Mouse (Mus musculus) liver, embryonic 14.5 days (tissue): ENCODE data around the gene Tatdn3. TPM values are rescaled to one million over a fixed set of nuclear protein-coding genes. Genes with fewer than 3 reads are reported as not detected.

ENCODE experiments used
- ATAC-seq: fragments of 200-750 bp; cut with Nextera tagmentation; 2 replicates; pipeline ENCODE4 v1.8.0; 2017; ENCODE audit warnings: moderate number of reproducible peaks, mild to moderate bottlenecking, moderate library complexity; ENCODE audit not compliant: insufficient read depth
- DNase-seq, 3 experiments: peaks; one replicate each; pipeline ENCODE4 v3.0.0-alpha.2; 2012 to 2013; ENCODE audit warnings: low read depth in 3 of 3, low spot score in 3 of 3
- H3K27ac ChIP-seq: fragments of 300-500 bp; sonication (generic); 2 replicates; pipeline ENCODE4 v1.5.1; 2014; ENCODE audit warnings: moderate library complexity, mild to moderate bottlenecking, control low read depth, inconsistent platforms
- H3K27me3 ChIP-seq: fragments of 300-500 bp; sonication (generic); 2 replicates; pipeline ENCODE4 v1.6.1; 2014; ENCODE audit warnings: mild to moderate bottlenecking, low read length, moderate library complexity; ENCODE audit not compliant: control insufficient read depth, insufficient read depth
- H3K36me3 ChIP-seq: fragments of 300-500 bp; sonication (generic); replicated peaks from 2 replicates; pipeline ENCODE4 v1.6.1; 2014; ENCODE audit warnings: low read depth; ENCODE audit not compliant: control insufficient read depth, insufficient read depth
- H3K4me1 ChIP-seq, 2 experiments: fragments of 200-500 bp in 1 of 2; fragments of 300-500 bp in 1 of 2; sonication (generic) in 1 of 2; replicated peaks; 2 replicates each; pipeline ENCODE4 v1.6.1; 2012 to 2014; ENCODE audit warnings: antibody characterized with exemption in 1 of 2, inconsistent platforms in 1 of 2, low read length in 1 of 2; ENCODE audit not compliant: control insufficient read depth in 2 of 2, insufficient read depth in 2 of 2
- H3K4me2 ChIP-seq: fragments of 300-500 bp; sonication (generic); 2 replicates; pipeline ENCODE4 v1.6.1; 2014; ENCODE audit warnings: low read depth, mild to moderate bottlenecking, control low read depth, moderate library complexity
- H3K4me3 ChIP-seq, 2 experiments: fragments of 200-500 bp in 1 of 2; fragments of 300-500 bp in 1 of 2; sonication (generic) in 1 of 2; 2 replicates each; pipeline ENCODE4 v1.5.1; 2012 to 2014; ENCODE audit warnings: low read depth in 2 of 2, low read length in 2 of 2, mild to moderate bottlenecking in 2 of 2, control low read depth in 1 of 2, inconsistent platforms in 1 of 2, moderate library complexity in 1 of 2; ENCODE audit not compliant: insufficient read depth in 1 of 2
- H3K9ac ChIP-seq: fragments of 300-500 bp; sonication (generic); replicated peaks from 2 replicates; pipeline ENCODE4 v1.6.1; 2014; ENCODE audit warnings: mild to moderate bottlenecking, control low read depth, moderate library complexity
- H3K9me3 ChIP-seq: fragments of 300-500 bp; sonication (generic); 2 replicates; pipeline ENCODE4 v1.6.1; 2016; ENCODE audit warnings: low read length, mixed read lengths; ENCODE audit not compliant: control insufficient read depth
- CTCF ChIP-seq: IDR thresholded peaks from 2 replicates; pipeline ENCODE4 v1.5.1; 2016; ENCODE audit warnings: antibody characterized with exemption, low read depth, control low read depth
- EP300 ChIP-seq: IDR thresholded peaks from 2 replicates; pipeline ENCODE4 v1.6.1; 2016; ENCODE audit warnings: antibody characterized with exemption, low read depth
- WGBS: fragments of 180-500 bp; shearing (Covaris S2); extraction: QIAGEN DNeasy Blood & Tissue Kit; methylation state at CpG from one replicate; pipeline ENCODE4 v1.1.7; 2014; ENCODE audit not compliant: insufficient replicate concordance; 5-methylcytosine and 5-hydroxymethylcytosine counted together
- polyA plus RNA-seq, 2 experiments: library from polyadenylated mRNA; depleted of rRNA in 1 of 2; stranded (reverse) in 1 of 2; unstranded in 1 of 2; fragments of >200 nt; fragmentation: Nextera tagmentation in 1 of 2; extraction: Ambion mirVana in 1 of 2; gene quantifications; 2 replicates each; pipeline versions ENCODE4 v1.2.1 to v1.2.3; 2012 to 2014

Gene Tatdn3
- polyA plus RNA-seq, 2 experiments = 6.5 to 8.5 TPM

- Histone ChIP-seq H3K27ac (no peak overlapping the region), H3K4me1 (peaks cover 0 to 7% of the 10 kb centered on the region in 2 experiments; a peak in 2 of 4 replicates), H3K9ac (no peak overlapping the region), H3K27me3 (no peaks in the 10 kb centered on the region), H3K4me2 (no peak overlapping the region), H3K9me3 (no peaks in the 10 kb centered on the region), H3K4me3 (no peak overlapping the region), H3K36me3 (peaks cover 10% of the 10 kb centered on the region)
- WGBS = 26% methylated on average over 5 of the region's 5 CpGs
- ATAC-seq = no peak
- DNase-seq = no peak
- no peak for TF ChIP-seq EP300
- TF ChIP-seq CTCF = no peak
These were observed 25.2 kb upstream of the Tatdn3 start for GRCm38 (mm10) chr1:191087955-191088354.

DNA sequence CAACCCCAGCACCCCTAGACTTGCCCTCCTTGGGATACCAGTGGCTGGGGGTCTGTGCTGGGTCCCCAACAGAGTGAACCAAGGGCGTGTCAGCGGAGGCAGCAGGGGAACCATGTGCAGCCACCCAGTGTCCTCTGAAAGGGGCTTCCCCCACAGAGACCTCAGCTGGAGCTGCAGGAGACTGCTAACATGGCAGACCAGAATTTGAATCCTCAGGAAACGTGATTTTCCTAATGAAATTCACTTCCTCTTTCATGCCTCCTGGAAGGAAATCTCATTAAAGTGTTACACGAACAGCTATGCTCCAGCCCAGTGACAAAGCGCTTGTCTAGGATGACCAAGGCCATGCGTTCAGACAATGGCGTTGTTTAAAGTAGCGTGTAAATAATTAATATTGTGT lies 24.2 kb upstream of the Tatdn3 start:
- 75% methylated on average over 8 of the region's 8 CpGs for WGBS
- TF ChIP-seq EP300 (no peak), CTCF (no peak)
- DNase-seq = no peak

DNA sequence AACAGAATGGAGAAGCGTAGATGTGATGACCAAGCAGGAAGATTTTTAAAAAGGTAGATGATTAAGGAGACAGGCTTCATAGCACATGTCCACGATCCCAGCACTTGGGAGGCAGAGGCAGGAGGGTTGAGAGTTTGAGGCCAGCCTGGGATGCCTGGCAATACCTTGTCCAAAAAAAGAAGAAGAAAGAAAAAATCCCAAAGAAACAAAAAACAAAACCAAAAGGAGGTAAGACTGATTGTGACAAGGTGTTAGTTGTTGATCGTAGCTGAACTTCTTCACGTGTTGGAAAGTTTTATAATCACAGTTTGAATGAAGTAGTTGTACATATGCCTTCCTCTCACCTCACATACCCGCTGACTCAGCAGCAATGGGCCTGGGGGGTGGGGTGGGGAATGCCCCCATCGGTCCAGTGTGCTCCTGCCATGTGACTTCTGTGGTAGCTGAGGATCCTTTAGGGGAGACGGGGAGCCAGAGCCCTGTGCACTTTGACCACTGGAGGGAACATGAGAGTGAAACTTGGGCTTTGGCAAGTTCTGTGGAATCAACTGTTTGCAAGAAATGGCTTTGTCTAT lies 23.7 kb upstream of the Tatdn3 start:
- Histone ChIP-seq H3K9me3 (no peaks in the 10 kb centered on the region), H3K36me3 (peaks cover 23% of the 10 kb centered on the region), H3K27ac (no peak overlapping the region), H3K9ac (no peak overlapping the region), H3K4me3 (no peak overlapping the region), H3K4me1 (peaks cover 0 to 7% of the 10 kb centered on the region in 2 experiments; a peak in 2 of 4 replicates), H3K4me2 (no peak overlapping the region), H3K27me3 (no peaks in the 10 kb centered on the region)
- TF ChIP-seq EP300 (no peak), CTCF (no peak)
- 68% methylated on average over 7 of the region's 7 CpGs for WGBS
- no peak for DNase-seq
- ATAC-seq = no peak

More for the DNA sequence above, 24.2 kb upstream of the Tatdn3 start:
- Histone ChIP-seq H3K4me1 (peaks cover 0 to 7% of the 10 kb centered on the region in 2 experiments; a peak in 2 of 4 replicates), H3K9me3 (no peaks in the 10 kb centered on the region), H3K4me2 (no peak overlapping the region), H3K9ac (no peak overlapping the region), H3K4me3 (no peak overlapping the region), H3K27me3 (no peaks in the 10 kb centered on the region), H3K36me3 (peaks cover 18% of the 10 kb centered on the region), H3K27ac (no peak overlapping the region)
- no peak for ATAC-seq

- TF ChIP-seq CTCF (no peak), EP300 (no peak)
- H3K27ac ChIP-seq = no peak overlapping the region
- H3K4me1 ChIP-seq = peaks cover 0 to 7% of the 10 kb centered on the region in 2 experiments; a peak in 2 of 4 replicates
These were observed 22.9 kb upstream of the Tatdn3 start for GRCm38 (mm10) chr1:191085597-191085996.

DNA sequence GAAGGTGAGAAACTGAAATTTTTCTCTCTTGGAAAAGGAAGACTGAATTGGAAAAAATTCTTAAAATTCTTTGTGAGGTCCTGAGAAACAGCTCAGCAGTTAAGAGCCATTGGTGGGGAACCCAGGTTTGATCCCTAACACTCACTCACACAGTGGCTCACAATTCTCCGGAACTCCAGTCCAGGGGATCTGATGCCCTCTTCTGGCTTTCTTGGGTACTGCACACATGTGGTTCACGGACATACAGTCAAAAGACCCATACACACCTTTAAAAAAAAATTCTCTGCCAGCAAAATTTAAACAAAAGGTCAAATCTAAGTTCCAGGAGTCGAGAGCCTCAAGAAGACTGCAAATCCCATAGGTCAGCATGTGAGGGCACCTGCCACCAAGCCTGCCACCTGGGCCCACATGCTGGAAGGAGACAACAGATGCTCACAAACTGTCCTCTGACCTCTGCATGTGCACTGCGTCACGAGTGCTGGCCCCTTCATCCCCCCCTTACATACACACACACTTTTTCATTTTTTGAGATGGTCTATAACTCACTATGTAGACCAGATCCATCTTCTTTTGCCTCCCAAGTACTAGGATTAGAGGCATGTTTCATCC lies 22.3 kb upstream of the Tatdn3 start:
- no peak overlapping the region for H3K4me2 ChIP-seq
- no peaks in the 10 kb centered on the region for H3K9me3 ChIP-seq
- H3K4me3 ChIP-seq = no peak overlapping the region
- no peaks in the 10 kb centered on the region for H3K27me3 ChIP-seq
- H3K27ac ChIP-seq = no peak overlapping the region
- no peak overlapping the region for H3K9ac ChIP-seq
- H3K4me1 ChIP-seq = peaks cover 0 to 7% of the 10 kb centered on the region in 2 experiments; a peak in 2 of 4 replicates
- ATAC-seq = no peak
- H3K36me3 ChIP-seq = peaks cover 35% of the 10 kb centered on the region
- TF ChIP-seq EP300 (no peak), CTCF (peak; percentile 79)
- 57% methylated on average over 5 of the region's 5 CpGs for WGBS
- no peak for DNase-seq

More at GRCm38 (mm10) chr1:191085597-191085996, 22.9 kb upstream of the Tatdn3 start:
- Histone ChIP-seq H3K36me3 (peaks cover 29% of the 10 kb centered on the region), H3K4me2 (no peak overlapping the region), H3K4me3 (no peak overlapping the region), H3K9me3 (no peaks in the 10 kb centered on the region), H3K27me3 (no peaks in the 10 kb centered on the region), H3K9ac (no peak overlapping the region)
- 54% methylated on average over 12 of the region's 12 CpGs for WGBS
- ATAC-seq (0 out of 2 replicates have a peak, but pooled peaks have one; percentile 10), DNase-seq (no peak)
